Mouse (Mus musculus): ENCODE measurements around the gene Ush1g. TPM values are rescaled to one million over a fixed set of nuclear protein-coding genes. Genes with fewer than 3 reads are reported as not detected.

The Ush1g gene
- polyA plus RNA-seq, 1 experiment from 2014 or later: not detected

DNA sequence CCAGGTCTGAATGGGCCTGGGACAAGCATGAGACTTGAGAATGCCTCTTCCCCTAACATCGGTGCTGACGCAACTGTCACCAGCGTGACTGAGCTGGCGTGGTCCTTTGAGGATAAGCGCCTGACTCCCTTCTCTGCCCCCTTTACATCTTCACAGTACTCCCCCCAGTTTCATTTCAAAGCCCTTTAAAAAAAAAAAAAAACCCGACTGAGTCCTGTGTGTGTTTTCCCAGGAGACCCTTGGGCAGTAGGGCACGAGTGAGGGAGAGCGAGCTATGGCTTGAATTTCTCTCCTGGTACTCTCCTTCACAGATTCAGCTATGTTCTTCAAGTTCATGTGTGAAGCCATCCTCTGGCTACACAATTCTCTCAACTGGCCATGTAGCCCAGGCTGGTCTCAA lies 23.7 kb downstream of the Ush1g start:
- no peak overlapping the region for H3K27ac ChIP-seq
- H3K9me3 ChIP-seq: no peaks in the 10 kb centered on the region
- no peak for ATAC-seq
- no peaks in the 10 kb centered on the region for H3K36me3 ChIP-seq
- H3K4me3 ChIP-seq (replicated peaks): no peak overlapping the region
- peaks cover 17% of the 10 kb centered on the region; the same call in 1 of the 2 replicates for H3K27me3 ChIP-seq (replicated peaks)
- peaks cover 11% of the 10 kb centered on the region; the same call in 1 of the 2 replicates for H3K4me1 ChIP-seq (replicated peaks)
- H3K9ac ChIP-seq: no peak overlapping the region
- 74% methylated on average over 8 of the region's 8 CpGs for WGBS
- no peak overlapping the region for H3K4me2 ChIP-seq (replicated peaks)

DNA sequence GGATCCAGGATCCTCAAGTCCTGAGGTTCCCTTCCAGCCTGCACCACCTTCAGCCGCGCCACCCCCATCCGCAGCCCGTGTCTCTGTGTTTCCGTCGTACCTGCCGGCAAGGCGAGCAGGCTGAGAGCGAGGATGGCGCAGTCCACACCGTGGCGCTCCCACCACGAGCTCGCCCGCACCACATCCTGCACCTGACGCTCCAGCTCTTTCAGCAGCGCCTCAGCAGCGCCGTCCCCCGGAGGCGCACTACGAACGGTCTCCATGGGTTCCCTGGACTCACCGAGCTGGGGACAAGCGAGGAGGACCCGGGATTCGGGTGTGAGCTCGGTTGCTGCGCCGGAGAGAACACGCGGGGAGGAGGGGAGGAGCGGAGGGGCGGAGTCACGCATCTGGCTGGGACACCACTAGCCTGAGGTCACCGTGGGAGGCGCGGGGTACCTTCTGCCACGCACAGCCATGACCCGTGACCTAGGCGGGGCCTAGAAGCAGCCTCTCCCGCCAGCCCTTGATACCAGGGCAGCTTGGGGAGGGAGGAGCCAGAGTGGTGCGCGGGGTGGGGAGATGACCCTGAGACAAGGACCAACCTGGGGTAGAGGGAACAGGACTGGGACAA lies 24.5 kb downstream of the Ush1g start, which contains the start of gene Fads6:
Gene Fads6, minus strand, starts transcription at position 450 of the 613 bp plus-strand sequence.
- Histone ChIP-seq H3K9ac (peak within 1 kb of the TSS; percentile 48), H3K27me3 (replicated peaks) (peaks cover 17% of the 10 kb centered on the region; the same call in 1 of the 2 replicates), H3K27ac (0 out of 2 replicates have a peak within 1 kb of the TSS, but pooled peaks have one; percentile 32), H3K4me2 (replicated peaks) (peak within 1 kb of the TSS; percentile 92), H3K4me1 (replicated peaks) (peaks cover 16% of the 10 kb centered on the region; the same call in 1 of the 2 replicates), H3K36me3 (no peaks in the 10 kb centered on the region), H3K9me3 (no peaks in the 10 kb centered on the region), H3K4me3 (replicated peaks) (peak within 1 kb of the TSS; percentile 49)
- peak; percentile 75 for ATAC-seq
- 2% methylated on average over 44 of the region's 44 CpGs for WGBS

DNA sequence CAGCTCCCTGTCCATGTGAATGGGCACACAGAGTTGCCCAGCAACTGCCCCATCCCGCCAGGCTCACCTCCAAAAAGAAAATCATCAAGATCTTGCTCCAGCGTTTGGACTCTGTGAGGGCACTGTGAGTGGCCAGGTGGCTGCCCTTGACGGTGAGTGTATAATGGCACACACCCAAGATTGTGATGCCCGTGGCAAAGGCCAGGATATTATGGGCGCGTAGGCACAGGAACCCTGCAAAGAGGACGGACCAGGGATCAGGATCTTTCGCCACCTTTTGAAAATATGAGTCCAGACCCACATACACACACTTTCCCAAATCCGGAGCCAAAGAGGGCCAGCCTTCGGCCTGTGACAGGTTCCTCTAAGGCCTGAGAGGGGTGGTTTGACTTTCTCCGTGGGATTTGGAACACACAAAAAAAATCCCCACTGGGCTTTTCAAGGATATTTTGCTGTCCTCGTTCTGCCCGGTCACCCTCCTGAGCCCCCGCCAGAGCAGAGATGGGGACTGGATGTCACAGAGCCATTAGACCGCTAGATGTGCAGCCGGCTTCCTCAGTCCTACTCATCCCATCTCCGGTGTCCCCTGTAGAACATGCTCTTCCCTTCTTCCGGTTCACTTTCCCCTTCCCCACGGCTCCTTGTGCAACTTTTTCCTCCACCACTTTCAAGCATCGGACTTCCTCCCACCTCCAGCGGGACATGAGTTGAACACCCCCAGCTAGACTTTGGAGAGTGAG lies 25.2 kb downstream of the Ush1g start:
- ATAC-seq: no peak
- Histone ChIP-seq H3K4me1 (replicated peaks) (peaks cover 17% of the 10 kb centered on the region; the same call in 1 of the 2 replicates), H3K9me3 (no peaks in the 10 kb centered on the region), H3K4me3 (replicated peaks) (peak overlapping the region; percentile 49), H3K36me3 (no peaks in the 10 kb centered on the region), H3K9ac (peak overlapping the region; percentile 48), H3K27me3 (replicated peaks) (peaks cover 17% of the 10 kb centered on the region; the same call in 1 of the 2 replicates), H3K4me2 (replicated peaks) (peak overlapping the region; percentile 92), H3K27ac (no peak overlapping the region)
- 53% methylated on average over 21 of the region's 21 CpGs for WGBS

DNA sequence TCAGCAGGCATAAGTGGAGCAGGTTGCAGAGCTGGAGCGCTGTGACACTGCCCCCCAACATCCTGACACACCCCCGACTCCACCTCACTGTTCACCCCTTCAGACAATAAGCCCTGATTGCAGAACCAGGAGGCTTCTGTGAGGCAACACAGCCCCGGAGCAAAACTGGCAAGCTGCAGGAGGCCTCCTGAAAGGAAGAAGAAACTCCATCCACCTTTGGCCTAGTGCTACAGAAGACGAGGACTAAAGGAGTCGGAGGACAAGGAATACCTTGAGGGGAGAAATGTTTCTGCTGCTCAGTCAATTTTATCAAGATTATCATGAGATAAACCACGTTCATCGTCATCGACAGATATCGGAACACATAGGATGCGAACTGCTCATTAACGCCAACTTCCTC lies 25.9 kb downstream of the Ush1g start:
- Histone ChIP-seq H3K9ac (no peak overlapping the region), H3K27ac (no peak overlapping the region), H3K4me3 (replicated peaks) (no peak overlapping the region), H3K27me3 (replicated peaks) (peaks cover 17% of the 10 kb centered on the region; the same call in 1 of the 2 replicates), H3K4me2 (replicated peaks) (no peak overlapping the region), H3K36me3 (no peaks in the 10 kb centered on the region), H3K4me1 (replicated peaks) (peaks cover 23% of the 10 kb centered on the region; the same call in 1 of the 2 replicates), H3K9me3 (no peaks in the 10 kb centered on the region)
- 85% methylated on average over 11 of the region's 11 CpGs for WGBS
- ATAC-seq: no peak

DNA sequence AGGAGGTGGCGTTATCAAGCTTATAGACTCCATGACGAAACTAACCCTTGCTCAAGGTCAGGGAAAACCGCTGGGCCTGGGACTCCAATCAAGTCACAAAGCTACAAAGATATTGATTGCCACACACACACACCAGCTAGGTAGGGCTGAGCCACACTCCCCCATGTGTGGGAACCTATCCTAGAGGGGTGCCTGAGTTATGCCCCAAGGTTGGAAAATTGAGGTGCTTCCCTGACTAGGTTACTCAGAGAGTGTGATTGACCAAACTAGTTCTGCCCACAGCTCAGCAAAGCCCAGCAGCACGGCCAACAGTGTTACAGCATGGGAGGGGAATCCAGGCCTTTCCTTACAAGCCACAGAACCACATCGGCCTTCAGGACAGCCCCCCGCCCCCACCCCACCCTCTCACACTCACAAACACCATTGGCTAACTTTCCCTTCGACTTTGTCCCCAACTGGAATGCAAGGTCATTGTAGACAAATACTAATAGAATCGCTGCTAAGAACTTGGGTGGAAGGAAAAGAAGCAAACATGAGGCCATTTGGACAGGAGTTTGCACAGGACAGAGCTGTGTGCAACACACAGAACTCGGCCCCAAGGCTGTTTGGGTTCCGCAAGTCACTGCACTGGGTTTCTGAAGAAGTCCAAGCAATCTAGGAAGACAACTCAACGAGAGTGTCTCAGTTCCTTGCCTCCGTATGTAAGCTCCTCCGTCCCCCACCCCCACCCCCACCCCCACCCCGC lies 29.0 kb downstream of the Ush1g start:
- H3K27ac ChIP-seq: peak overlapping the region; percentile 87
- H3K9me3 ChIP-seq: no peaks in the 10 kb centered on the region
- 51% methylated on average over 14 of the region's 14 CpGs for WGBS
- no peak overlapping the region for H3K4me3 ChIP-seq (replicated peaks)
- peak; percentile 75 for ATAC-seq
- no peaks in the 10 kb centered on the region for H3K36me3 ChIP-seq
- H3K9ac ChIP-seq: no peak overlapping the region
- H3K27me3 ChIP-seq (replicated peaks): peaks cover 17% of the 10 kb centered on the region; the same call in 1 of the 2 replicates
- H3K4me2 ChIP-seq (replicated peaks): peak overlapping the region; percentile 31
- H3K4me1 ChIP-seq (replicated peaks): peaks cover 37% of the 10 kb centered on the region

DNA sequence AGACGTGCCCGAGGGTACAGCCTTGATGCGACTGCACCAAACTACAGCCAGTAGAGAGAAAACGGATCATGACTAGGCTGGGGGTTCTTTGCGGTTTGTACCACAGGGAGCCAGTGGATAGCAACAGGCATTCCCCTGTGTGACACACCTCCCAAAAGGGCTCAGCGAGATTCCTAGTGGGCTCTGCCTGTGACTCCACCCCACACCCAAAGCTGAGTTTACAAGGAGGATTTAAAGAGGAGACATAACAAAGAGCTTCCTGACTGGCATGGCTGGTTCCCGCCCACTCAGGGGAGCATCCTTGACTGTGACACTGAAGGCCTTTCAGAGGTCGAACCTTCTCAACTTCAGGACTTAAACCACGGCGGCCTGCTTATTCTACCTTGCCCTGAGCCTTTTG lies 30.3 kb downstream of the Ush1g start:
- ATAC-seq: no peak
- no peaks in the 10 kb centered on the region for H3K36me3 ChIP-seq
- WGBS: 81% methylated on average over 10 of the region's 10 CpGs

DNA sequence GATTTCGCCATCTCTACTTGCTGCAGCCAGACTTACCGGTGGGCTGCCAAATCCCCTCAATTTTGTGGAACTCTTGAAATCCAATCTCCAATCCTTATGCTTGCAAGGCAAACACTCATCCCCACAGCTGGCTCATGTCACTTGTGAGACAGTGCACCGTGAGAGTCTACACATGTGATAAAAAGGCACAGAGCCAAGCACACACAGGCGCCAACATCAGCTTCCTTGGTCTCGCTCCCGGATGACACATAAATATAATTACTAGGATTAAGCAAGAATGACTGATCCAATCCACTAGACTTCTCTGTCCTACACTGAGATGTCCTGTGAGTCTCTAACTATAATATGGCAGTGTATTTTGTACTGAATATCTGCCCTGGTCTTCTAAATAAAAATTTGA lies 30.9 kb downstream of the Ush1g start:
- 41% methylated on average over 6 of the region's 6 CpGs for WGBS
- no peaks in the 10 kb centered on the region for H3K9me3 ChIP-seq
- no peak overlapping the region for H3K4me3 ChIP-seq (replicated peaks)
- H3K4me1 ChIP-seq (replicated peaks): peaks cover 26% of the 10 kb centered on the region
- H3K27me3 ChIP-seq (replicated peaks): 0 out of 2 replicates have a peak, but pooled peaks cover 4% of the 10 kb centered on the region
- no peak overlapping the region for H3K4me2 ChIP-seq (replicated peaks)
- H3K27ac ChIP-seq: 0 out of 2 replicates have a peak overlapping the region, but pooled peaks have one; percentile 27
- H3K9ac ChIP-seq: no peak overlapping the region
- no peaks in the 10 kb centered on the region for H3K36me3 ChIP-seq
- peak; percentile 51 for ATAC-seq

More for the DNA sequence above, 30.3 kb downstream of the Ush1g start:
- peak overlapping the region; percentile 87; the same call in 1 of the 2 replicates for H3K27ac ChIP-seq
- H3K4me2 ChIP-seq (replicated peaks): no peak overlapping the region
- H3K9ac ChIP-seq: no peak overlapping the region
- H3K9me3 ChIP-seq: no peaks in the 10 kb centered on the region
- H3K27me3 ChIP-seq (replicated peaks): peaks cover 7% of the 10 kb centered on the region; the same call in 1 of the 2 replicates
- H3K4me3 ChIP-seq (replicated peaks): no peak overlapping the region
- H3K4me1 ChIP-seq (replicated peaks): peaks cover 26% of the 10 kb centered on the region

DNA sequence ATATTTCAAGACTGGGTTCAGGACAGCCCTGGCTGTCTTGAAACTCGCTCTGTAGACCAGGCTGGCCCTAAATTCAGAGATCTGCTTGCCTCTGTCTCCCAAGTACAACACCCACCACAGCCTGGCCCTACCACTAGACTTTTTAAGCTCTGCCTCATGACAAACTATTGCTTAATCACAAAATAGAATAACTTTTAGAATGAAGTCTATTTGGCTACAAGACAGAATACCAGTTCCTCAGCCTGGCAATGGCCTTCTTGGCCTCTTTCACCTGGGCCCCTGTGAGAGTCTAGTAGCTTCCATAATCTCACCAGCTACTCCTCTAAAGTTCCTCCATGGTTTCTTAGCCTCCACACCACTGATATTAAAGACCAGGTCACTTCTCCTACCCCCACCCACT lies 31.5 kb downstream of the Ush1g start:
- ATAC-seq: no peak
- no peak overlapping the region for H3K4me3 ChIP-seq (replicated peaks)
- H3K4me2 ChIP-seq (replicated peaks): no peak overlapping the region
- WGBS: 87% methylated on average over 1 of the region's 1 CpGs
- H3K27ac ChIP-seq: 0 out of 2 replicates have a peak overlapping the region, but pooled peaks have one; percentile 27
- H3K4me1 ChIP-seq (replicated peaks): peaks cover 26% of the 10 kb centered on the region
- H3K27me3 ChIP-seq (replicated peaks): no peaks in the 10 kb centered on the region
- H3K9me3 ChIP-seq: no peaks in the 10 kb centered on the region
- H3K36me3 ChIP-seq: no peaks in the 10 kb centered on the region
- no peak overlapping the region for H3K9ac ChIP-seq

DNA sequence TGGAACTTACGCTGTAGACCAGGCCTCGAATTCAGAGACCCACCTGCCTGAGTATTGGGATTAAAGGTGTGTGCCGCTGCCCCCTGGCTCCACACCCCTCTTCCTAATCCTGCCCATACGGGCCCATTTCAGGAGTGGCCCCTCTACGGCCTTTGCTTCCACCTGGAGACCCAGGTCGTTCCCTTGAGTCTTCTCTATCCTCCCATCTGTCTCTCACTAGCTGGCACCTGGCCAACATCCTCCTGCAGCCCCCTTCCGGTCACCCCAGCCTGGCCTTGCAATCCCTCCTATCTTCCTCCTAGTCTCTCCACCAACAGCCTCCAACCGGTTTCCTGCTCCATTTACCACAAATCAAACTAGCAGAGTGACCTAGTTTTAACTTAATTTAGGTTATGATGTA lies 32.0 kb downstream of the Ush1g start:
- H3K9ac ChIP-seq: no peak overlapping the region
- H3K27ac ChIP-seq: no peak overlapping the region
- peaks cover 26% of the 10 kb centered on the region for H3K4me1 ChIP-seq (replicated peaks)
- H3K27me3 ChIP-seq (replicated peaks): no peaks in the 10 kb centered on the region
- H3K9me3 ChIP-seq: no peaks in the 10 kb centered on the region
- no peak overlapping the region for H3K4me2 ChIP-seq (replicated peaks)
- no peak for ATAC-seq
- H3K4me3 ChIP-seq (replicated peaks): no peak overlapping the region
- WGBS: 59% methylated on average over 8 of the region's 8 CpGs
- no peaks in the 10 kb centered on the region for H3K36me3 ChIP-seq

DNA sequence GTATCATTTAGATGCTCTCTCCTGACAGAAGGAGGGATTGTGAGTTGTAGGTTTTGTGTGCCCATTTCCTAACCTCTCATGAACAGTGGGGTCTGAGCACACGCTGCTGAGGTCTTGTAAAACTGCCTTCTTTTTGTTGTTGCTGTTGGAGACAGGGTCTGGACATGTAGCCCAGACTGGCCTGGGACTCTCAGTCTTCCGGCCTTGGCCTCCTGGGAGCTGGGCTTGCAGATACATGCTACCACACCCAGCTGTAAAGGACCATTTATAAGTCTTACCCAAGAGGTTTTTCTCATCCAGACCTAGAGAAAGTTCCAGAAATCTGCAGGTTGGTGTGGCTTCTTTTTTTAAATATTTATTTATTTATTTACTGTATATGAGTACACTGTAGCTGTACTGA lies 33.5 kb downstream of the Ush1g start:
- H3K27ac ChIP-seq: no peak overlapping the region
- H3K4me1 ChIP-seq (replicated peaks): peaks cover 26% of the 10 kb centered on the region
- no peaks in the 10 kb centered on the region for H3K27me3 ChIP-seq (replicated peaks)
- no peak overlapping the region for H3K9ac ChIP-seq
- H3K9me3 ChIP-seq: no peaks in the 10 kb centered on the region
- no peak overlapping the region for H3K4me3 ChIP-seq (replicated peaks)
- 85% methylated on average over 2 of the region's 2 CpGs for WGBS
- H3K36me3 ChIP-seq: no peaks in the 10 kb centered on the region
- H3K4me2 ChIP-seq (replicated peaks): no peak overlapping the region
- no peak for ATAC-seq

DNA sequence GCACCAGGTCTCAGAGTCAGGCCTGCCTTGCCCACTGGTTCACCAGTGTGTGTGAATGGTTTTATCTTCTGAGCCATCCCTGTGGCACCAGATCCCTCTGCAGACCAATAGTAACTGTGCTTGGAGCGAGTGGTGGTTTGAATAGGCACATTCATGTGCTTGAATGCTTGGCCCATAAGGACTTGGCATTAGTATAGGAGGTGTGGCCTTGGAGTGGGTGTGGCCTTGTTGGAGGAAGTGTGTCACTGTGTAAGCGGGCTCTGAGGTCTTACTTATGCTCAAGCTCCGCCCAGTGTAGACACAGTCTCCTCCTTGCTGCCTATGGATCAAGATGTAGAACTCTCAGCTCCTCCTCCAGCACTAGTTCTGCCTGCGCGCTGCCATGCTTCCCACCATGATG lies 34.5 kb downstream of the Ush1g start:
- ATAC-seq: 0 out of 2 replicates have a peak, but pooled peaks have one; percentile 32

More for the DNA sequence above, 34.5 kb downstream of the Ush1g start:
- Histone ChIP-seq H3K4me2 (replicated peaks) (no peak overlapping the region), H3K9ac (no peak overlapping the region), H3K4me3 (replicated peaks) (no peak overlapping the region), H3K4me1 (replicated peaks) (peaks cover 22% of the 10 kb centered on the region), H3K9me3 (no peaks in the 10 kb centered on the region), H3K27ac (no peak overlapping the region), H3K27me3 (replicated peaks) (no peaks in the 10 kb centered on the region), H3K36me3 (no peaks in the 10 kb centered on the region)
- WGBS: 91% methylated on average over 5 of the region's 5 CpGs

Measured in intestine, embryonic 15.5 days (tissue).